Mouse (Mus musculus) spleen, adult 18-20 months (tissue): Measurements from ENCODE around the gene Hook2.

Experiments used
- DNase-seq, 2 experiments: peaks; one replicate each; pipeline ENCODE4 v3.0.0; 2022; ENCODE audit warnings: mixed read lengths in 2 of 2

The Hook2 gene

DNA sequence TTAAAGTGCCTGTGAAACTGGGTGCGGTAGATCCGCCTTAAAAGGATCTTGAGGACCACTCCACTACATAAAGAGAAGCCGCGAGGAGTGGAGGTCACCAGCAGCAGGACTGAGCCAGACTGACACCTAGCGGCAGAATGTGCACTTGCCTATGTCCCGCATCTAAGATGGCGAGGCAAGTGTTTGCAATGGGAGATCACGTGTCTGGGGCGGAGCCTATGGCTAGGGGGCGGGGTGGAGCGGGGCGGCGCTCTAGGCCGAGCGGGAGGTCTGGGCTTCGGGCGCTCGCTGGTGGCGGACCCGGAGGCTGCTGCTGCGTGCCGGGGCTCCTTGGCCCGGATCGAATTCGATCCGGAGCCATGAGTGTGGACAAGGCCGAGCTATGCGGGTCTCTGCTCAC, at the start of gene Hook2:
TSS of gene Hook2 (plus strand) at position 255 of the 400 bp plus-strand sequence.
- DNase-seq: peak; percentile 94 to 97

DNA sequence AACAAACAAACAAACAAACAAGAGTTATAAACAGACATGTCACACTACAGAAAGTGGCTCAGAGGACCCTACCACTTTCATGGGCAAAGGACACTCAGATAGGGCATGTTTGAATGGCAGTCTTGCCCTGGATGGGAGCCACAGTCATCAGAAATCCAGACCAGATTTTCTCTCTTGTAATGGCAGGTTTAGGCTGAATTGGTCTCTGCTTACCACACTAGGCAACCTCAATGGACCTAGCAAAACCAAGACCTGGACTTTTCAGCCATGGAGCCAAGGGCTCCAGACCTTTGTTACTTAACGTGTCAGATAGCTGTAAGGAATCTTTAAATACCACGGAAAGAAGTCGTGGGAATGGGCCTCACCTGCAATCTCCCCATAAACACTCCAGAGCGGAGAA, 46.7 kb upstream of the Hook2 start:
- no peak for DNase-seq

DNA sequence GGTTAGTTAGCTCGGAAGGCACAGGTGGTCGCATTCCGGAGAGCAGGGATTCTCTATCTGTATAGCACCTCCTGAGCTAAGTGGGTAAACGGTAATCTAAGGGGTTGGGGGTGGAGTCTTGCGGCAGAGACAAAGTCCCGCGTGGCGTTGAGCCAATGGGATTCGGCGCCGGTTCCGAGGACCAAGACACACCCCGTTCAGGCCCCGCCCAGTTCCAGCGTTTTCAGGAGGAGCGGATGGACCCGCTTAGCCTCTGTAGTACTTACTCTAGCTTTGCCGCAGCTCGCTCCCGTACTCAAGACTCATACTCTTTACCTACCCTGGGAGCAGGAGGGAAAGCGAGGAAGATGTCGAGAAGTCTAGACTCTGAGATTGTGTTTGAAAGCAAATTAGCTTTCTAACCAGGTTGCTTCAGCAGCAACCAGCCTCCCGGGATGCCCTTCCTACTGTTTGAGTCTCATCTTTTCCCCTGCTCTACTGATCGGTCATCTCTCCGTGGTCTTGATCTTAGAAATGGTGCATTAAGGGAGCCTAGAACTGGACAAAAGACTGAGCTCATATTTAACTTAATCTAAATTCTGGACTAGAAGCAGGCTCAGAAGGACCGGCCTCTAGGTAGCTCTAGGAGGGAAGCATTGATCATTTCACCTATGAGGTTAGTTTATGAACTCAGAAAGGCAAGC, 45.8 kb upstream of the Hook2 start:
- no peak for DNase-seq

DNA sequence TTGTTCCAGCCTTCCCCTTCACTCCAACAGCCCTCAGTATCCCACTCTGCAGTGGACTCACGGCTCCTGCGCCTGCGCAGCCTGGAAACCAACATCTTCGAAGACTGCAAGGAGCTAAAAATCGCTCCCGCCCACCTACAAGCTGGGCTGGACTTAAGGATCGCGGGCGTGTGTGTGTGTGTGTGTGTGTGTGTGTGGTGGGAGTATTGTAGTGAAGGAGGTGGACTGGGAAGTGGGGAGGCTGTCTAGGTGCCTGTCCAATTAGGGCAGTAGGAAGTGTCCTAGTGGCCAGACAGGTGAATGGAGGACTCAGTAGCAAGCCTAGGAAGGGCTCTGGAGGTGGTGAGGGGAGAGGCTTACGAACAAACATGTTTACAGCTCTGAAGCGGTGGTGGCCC, 45.2 kb upstream of the Hook2 start:
- no peak for DNase-seq

DNA sequence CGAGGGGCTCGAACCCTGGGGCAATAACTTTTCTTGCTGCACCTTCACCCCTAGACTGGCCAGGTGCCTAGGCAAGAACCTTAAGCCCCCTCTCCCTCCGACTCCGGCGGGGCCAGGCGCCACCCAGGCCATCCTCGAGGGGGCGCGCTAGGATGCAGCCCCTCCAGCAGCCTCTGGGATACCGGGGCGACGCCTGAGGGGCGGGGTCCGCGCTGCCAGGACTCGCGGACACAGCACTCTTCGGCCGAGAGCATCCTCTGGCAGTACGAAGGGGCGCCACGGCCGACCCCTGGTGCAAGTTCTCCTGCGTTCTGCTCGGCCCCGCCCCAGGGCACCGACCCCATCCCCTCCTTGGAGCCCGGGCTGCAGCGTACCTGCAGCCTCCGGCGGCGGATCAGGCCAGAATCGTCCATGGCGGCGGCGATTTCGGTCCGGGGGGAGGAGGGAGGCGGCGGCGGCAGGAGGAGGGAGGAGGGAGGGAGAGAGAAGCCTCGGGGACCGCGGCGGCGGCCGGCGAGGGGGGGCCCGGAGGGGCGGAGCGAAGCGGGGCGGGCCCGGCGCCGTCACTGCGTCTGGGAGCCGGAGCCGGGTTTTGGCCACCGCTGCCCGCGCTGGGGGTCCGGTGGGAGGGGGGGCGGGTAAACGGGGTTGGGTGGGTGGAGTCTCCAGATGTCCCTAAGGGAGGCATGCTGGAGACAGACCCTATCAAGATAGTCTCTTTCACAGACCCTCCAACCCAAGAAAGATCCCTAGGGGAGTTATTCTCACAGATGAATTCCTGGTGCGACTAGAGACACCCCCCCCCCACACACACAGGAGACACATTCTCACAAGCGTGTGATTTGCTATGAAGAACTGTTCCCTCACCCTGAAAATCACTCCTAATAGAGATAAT, 44.5 kb upstream of the Hook2 start:
- DNase-seq: no peak

DNA sequence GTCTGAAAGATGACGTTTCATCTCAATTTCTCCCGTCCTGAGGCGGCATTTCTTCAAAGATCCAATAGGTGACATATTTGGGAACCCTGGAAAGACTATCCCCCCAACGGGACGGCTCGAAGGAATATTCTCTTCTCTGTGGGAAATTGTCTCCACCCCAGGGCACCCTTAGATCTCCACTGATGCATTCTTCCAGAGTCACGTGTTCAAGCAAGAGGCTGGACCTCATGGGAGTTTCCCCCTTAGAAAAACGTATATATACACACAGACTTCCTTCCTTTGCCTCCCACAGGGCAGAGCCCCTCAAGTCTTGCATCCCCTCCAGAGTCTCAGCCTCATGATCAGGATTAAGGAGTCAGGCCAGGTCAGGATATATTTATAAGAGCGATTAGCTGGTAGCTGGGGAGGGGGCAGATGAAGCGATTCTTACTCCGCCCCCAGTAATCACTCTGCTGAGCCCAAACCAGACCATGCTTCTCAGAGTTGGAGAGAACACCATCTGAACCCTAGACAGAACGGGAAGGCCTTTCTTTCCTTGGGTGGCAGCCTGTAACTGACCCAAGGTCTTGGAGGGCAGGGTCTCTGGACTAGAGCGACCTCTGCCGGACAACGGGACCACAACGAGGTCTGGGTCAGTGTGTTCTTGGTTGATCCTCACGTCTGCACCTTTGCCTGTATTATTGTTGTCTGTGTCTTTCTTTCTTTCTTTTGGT, 43.7 kb upstream of the Hook2 start, which contains the start of gene Rtbdn:
TSS of gene Rtbdn (plus strand) at position 464 of the 713 bp plus-strand sequence.
- DNase-seq: no peak

DNA sequence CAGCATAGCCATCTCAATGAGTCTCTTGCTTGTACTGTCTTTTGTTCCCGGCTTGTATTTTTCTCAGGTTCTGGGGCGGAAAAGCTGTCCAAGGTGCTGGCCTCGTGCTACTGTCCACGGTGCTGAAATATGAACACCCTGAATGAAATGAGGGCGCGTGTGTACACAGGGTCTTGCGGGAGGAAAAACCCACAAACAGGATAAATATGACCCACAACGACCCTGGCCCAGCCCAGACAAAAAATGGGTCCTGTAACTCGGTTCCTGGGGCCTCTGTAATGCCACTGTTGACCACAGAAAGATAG, 43.2 kb upstream of the Hook2 start:
- DNase-seq: no peak

DNA sequence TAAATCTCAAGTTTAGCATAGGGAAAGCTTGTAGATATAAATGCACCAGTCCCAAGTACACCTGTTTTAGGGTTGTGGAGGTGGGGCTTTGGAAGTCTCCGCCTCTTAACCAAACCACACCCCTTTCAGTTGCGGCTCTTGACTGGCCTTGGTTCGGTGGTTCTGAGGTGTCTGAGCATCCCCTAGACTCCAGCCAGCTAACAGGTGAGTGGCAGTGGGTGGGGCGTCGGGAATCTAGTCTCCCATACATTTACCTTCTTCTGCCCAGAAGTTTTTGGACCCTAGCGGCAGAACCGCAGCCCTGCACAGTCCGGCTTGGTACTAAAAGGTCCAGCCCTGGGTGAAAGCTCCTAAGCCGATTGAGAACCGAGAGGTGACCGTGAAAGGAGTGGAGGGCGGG, 40.6 kb upstream of the Hook2 start:
- DNase-seq: no peak

DNA sequence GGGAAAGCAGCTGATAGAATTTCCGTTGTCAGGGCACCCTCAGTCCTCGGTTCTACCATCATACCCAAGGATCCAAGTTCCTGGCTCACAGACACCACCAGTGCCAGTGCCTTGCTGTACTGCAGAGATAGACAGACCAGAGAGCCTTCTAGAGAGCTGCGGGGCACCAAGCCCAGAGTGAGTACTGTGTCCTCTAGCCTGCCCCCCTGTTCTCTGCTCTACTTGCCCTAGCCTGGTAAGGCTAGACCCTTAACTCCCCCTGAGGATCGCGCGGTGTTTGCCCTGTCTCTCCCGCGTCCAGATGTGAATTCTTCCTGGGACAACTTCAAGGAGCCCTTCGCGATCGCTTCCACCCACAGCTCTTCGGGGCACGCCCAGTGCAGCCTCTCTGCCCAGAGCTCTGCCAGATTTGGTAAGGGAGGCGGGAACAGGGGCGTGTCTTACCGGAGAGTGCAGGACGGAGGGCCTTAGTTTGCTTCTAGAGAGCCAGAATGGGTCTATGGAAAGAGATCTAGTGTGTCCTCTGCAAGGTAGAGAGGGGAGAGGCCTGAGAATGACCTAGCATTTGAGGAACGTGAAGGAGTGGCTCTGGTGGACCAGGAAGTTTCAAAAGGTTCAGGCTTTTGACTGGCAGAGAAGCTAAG, 37.7 kb upstream of the Hook2 start:
- no peak for DNase-seq

DNA sequence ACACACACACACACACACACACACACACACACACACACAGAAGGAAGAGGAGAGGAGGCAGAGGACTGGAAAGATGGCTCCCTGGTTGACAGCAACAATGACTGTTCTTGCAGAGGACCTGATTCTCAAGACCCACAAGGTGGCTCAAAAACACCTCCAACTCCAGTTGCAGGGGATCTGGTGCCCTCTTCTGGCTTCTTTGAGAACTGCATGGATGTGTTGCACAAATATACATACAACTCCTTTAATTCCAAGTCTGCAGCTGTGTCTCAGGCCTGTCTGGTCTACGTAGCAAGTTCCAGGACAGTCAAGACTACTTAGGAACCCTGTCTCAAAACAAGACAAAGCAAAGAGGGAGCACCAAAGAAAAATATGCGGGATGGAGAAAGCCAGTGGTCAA, 33.6 kb upstream of the Hook2 start:
- DNase-seq: peak in 1 of 2 experiments; percentile 65

DNA sequence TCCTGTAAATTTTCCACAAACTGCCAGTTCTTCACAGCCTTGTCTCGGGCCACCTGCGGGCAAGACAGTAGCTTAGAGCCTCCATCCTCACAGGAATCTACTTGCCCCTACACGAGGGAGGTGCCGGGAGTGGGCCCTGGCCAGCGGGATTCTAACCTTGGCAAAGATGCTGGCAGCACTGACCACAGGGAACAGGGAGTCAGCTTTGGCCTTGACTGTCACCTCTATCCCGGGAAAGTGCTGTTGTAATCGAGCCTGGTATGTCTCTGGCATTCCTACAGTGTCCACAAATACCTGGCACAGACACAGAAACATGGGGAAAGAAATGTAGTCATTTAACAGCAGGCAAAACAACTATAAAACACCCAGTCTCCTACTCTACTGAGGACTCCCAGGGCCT, 30.6 kb upstream of the Hook2 start:
- DNase-seq: no peak

DNA sequence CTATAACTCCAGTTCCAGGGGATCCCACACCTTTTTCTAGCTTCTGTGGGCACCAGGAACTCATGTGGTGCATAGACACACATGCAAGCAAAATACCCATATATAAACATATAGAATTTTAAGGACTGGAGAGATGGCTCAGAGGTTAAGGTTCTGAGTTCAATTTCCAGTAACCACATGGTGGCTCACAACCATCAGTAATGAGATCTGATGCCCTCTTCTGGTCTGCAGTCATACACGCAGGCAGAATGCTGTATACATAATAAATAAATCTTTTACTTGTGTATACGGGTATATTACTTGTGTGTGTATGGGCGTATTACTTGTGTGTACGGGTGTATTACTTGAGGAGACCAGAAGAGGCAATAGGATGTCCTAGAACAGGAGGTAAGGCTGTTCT, 26.5 kb upstream of the Hook2 start:
- DNase-seq: no peak

DNA sequence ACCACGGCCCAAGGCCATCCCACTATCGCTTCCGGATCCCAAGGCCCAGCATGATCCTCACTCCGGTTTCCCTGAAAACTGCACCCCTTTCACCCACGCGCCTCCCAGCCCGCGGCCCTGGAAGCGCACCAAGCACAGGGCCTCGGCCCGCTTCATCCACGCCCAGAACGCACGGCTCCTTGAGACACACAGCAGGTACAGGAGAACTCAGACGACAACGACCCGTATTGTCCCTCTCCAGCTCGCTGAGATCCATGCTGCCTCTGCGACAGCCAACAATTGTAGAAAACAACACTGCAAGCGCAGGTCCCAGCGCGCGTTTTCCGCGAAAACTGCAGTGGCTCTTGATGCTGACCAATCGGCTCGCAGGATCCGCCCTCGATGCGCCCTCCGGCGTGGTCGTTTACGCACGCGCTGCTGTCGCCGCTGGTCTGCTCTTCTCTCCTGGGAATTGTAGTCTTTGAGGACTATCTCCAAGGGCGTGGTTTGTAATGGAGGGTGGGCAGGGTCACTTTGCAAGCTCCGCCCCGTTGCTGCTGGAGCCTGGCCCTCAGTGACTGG, 24.6 kb upstream of the Hook2 start:
- DNase-seq: peak; percentile 86 to 89

DNA sequence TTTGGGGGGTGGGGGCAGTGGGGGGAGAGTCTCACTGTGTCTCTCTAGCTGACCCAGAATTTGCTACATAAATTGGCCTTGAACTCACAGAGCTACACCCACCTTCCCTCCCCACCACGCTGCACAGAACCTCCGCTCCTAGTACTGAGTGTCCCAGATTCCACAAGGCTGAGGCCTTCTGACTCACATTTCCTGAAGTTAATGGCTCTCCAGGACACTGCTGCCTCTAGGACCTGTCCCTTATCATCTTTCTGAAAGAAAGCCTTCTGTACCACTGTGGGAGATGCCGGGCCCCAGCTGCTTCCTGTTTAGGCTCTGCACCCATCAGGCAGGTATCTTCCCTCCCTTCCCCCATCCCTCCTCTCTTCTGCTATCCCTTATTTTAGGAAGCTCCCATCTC, 23.8 kb upstream of the Hook2 start:
- no peak for DNase-seq

DNA sequence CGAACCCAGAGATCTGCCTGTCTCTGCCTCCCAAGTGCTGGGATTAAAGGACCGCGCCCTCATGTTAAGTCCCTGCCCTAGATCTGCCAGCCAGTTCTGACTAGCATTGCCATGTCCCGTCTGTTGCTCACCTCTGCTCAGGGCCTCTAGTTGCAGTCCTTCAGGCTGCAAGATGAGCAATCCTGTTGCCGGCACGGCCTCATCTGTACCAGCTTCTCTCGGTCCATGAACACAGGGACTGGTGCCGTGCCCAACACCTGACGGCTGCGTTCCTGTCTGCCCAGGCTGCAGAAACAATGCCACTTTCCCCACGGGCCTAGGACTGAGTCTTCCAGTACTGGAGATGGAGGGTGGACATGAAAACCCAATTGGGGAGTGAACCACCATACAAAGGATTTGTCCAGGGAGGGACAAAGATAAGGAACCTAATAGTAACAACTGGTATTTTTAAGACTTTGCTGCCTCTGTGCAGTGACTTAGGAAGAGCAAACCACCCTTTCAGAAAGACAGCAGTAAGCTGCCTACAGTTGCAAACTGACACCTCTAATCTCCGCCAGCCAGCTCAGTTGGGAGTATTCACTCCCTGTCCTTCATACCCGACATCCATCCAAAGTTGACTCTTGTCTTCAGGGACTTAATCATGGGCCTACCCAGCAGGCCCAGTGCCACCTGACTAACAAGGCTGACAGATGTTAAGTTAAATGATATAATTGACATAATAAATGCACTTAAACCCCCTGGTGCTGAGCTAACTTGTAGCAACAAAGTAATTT, 22.7 kb upstream of the Hook2 start:
- no peak for DNase-seq

DNA sequence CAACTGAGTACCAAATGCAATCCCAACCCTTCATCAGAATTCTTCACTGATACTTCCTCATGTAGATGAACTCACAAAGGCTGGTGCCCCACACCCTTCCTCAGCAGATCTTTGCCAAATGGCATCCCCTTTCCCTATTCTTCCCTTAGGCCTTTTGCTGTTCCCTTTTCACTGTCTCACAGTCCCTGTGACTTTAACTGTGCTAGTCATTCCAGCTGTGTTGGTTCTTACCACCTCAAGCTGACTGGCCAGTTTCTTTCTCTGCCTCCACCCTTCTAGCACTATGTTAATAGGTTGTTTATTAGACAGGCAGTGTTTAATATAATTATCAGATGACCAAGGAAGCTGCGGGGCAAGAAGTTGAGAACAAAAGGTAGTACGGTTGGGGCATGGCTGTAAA, 21.8 kb upstream of the Hook2 start:
- no peak for DNase-seq

DNA sequence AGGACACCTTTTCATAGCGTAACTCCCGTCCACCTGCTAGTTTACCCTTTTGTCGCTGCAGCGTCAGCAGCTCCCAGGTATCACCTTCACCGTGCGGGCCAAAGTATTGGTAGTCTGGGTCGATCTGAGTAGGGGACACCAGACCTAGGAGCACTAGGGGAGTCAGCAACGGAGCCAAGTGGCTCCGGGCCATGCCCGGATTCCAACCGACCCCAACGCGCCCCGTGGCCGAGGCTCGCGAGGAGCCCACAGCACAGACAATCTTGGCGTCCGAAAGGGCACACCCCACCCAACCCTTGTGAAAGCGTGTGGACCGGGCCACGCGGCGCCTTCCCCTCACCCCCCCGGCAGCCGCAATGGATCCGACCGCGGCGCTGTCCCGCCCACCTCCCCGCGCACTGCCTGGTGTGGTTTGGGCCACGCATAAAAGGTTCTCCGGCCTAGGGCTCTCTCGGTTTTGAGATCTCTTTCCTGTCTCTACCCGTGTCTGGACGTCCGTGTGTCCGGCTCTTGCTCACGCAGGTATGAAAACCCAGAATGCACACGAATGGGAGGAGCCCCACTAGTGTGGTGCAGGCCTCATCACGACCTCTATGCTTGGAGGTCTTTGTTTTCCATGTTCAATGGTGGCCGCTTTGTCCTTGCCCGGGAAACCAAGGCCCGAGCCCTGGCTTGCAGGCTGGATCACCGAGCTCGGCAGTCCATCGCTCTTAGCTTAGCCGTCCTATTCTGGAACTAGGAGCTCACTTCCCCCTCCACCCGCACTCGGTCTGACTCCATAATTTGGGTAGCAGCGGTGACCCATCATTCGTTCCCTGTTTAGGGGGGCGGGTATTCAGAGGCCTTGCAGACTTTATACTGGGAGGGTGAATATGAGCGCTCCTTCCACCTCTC, 20.9 kb upstream of the Hook2 start, which contains the start of the genes Gm49661, Prdx2 and Rnaseh2a:
TSS of gene Gm49661 (minus strand) at position 193 of the 894 bp plus-strand sequence.
TSS of gene Prdx2 (plus strand) at position 347 of the 894 bp plus-strand sequence.
TSS of gene Rnaseh2a (minus strand) at position 527 of the 894 bp plus-strand sequence.
- DNase-seq: peak; percentile 49 to 62

DNA sequence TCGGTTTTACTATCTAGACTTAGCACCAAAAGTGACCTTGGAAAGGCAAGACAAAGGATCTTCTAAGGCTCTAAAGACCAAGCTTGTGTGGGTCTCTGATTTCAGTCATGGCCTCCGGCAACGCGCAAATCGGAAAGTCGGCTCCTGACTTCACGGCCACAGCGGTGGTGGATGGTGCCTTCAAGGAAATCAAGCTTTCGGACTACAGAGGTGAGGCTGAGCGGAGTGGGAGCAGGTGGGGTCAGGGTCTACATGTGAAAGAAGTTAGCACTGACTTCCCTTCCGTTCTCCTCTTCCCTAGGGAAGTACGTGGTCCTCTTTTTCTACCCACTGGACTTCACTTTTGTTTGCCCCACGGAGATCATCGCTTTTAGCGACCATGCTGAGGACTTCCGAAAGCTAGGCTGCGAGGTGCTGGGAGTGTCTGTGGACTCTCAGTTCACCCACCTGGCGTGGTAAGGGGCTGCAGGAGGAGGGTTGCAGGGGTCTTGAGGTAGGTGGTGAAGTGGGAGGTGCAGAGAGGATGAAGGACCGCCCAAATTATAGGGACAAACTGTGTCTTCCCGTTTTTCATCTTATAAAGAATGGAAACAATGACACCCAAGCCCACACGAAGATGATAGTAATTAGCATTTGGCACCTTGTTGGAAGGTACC, 20.1 kb upstream of the Hook2 start:
- no peak for DNase-seq

DNA sequence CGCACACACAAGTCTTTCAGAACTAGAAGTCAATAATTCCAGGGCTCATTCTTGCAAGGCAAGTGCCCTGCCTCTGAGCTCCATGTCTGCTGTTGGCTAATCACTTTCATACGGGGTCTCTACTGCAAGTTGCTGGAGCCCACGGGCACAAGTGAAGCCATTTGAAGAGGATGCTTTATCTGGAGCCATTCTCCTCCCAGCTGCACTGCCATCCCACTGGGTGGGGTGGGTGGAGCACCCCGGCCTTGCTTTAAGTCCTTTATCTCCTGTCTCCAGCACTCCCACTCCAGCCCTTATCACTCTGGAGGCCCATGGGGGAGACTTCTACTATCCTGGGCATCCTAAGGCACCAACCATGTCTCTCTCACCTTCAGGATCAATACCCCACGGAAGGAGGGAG, 19.5 kb upstream of the Hook2 start:
- no peak for DNase-seq

DNA sequence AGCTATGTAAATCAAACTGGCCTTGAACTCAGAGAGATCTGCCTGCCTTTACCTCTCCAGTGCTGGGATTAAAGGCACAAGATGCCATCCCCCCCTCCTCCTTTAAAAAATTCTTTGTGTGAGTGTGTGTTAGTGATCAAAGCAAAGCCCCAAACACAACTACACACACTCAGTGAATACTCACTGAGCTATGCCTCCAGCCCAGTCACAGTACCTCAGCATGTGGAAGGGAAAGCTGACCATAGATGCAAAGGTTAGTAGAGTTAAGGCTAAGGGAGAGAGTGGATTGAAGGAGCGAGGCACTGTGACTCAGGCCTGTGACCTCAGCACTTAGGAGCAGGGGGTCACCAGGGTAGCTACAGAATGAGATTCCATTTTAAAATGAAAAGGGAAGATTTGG, 17.3 kb upstream of the Hook2 start:
- DNase-seq: no peak
